Mouse (Mus musculus) MEL (cell line): ENCODE data around the gene Tspan18. TPM values are rescaled to one million over a fixed set of nuclear protein-coding genes. Genes with fewer than 3 reads are reported as not detected.

Experiments used
- DNase-seq: peaks from one replicate; pipeline ENCODE4 v3.0.0; 2011; ENCODE audit warnings: low read depth, low spot score
- H3K27ac ChIP-seq: 2 replicates; pipeline ENCODE4 v1.5.1; 2012; ENCODE audit warnings: low read depth, mild to moderate bottlenecking, control low read depth, low read length, moderate library complexity; ENCODE audit not compliant: control insufficient read depth
- H3K27me3 ChIP-seq, 2 experiments: fragments of 150-350 bp in 1 of 2; sonication (generic) in 1 of 2; 2 replicates each; pipeline ENCODE4 v1.6.1; 2012; ENCODE audit warnings: low read length in 2 of 2, mild to moderate bottlenecking in 2 of 2, improper control_type of control experiment in 1 of 2, moderate library complexity in 1 of 2; ENCODE audit not compliant: insufficient read depth in 2 of 2, control insufficient read depth in 1 of 2
- H3K36me3 ChIP-seq, 2 experiments: 2 replicates each; pipeline ENCODE4 v1.6.1; 2012 to 2014; ENCODE audit warnings: low read length in 2 of 2, improper control_type of control experiment in 1 of 2, inconsistent platforms in 1 of 2, mild to moderate bottlenecking in 1 of 2; ENCODE audit not compliant: insufficient read depth in 2 of 2, control insufficient read depth in 1 of 2
- H3K4me1 ChIP-seq, 2 experiments: fragments of 150-350 bp in 1 of 2; sonication (generic) in 1 of 2; 2 replicates each; pipeline ENCODE4 v1.6.1; 2012; ENCODE audit warnings: low read length in 2 of 2, improper control_type of control experiment in 1 of 2, mild to moderate bottlenecking in 1 of 2; ENCODE audit not compliant: insufficient read depth in 2 of 2, control insufficient read depth in 1 of 2
- H3K4me3 ChIP-seq, 2 experiments: fragments of 150-350 bp in 1 of 2; sonication (generic) in 1 of 2; 2 replicates each; pipeline ENCODE4 v1.5.1; 2012; ENCODE audit warnings: low read depth in 2 of 2, low read length in 2 of 2, mild to moderate bottlenecking in 2 of 2, moderate library complexity in 2 of 2, control low read depth in 1 of 2, improper control_type of control experiment in 1 of 2; ENCODE audit not compliant: control insufficient read depth in 1 of 2, insufficient read depth in 1 of 2
- H3K79me2 ChIP-seq: 2 replicates; pipeline ENCODE4 v1.6.1; 2012; ENCODE audit warnings: mild to moderate bottlenecking, low read length, moderate library complexity; ENCODE audit not compliant: control insufficient read depth, poor library complexity, insufficient read depth
- H3K9ac ChIP-seq: 2 replicates; pipeline ENCODE4 v1.6.1; 2012; ENCODE audit warnings: low read depth, mild to moderate bottlenecking, control low read depth, low read length, moderate library complexity; ENCODE audit not compliant: control insufficient read depth, poor library complexity, severe bottlenecking
- H3K9me3 ChIP-seq: fragments of 150-350 bp; sonication (generic); replicated peaks from 2 replicates; pipeline ENCODE4 v1.6.1; 2012; ENCODE audit warnings: mild to moderate bottlenecking, low read length, improper control_type of control experiment, moderate library complexity; ENCODE audit not compliant: insufficient read depth
- BHLHE40 ChIP-seq: IDR thresholded peaks from 2 replicates; pipeline ENCODE4 v1.6.1; 2012; ENCODE audit warnings: low read depth, mild to moderate bottlenecking, inconsistent platforms, low read length, improper control_type of control experiment, borderline replicate concordance
- CTCF ChIP-seq, 3 experiments: IDR thresholded peaks in 2 of 3; conservative IDR thresholded peaks in 1 of 3; 2 replicates each; pipeline ENCODE4 v1.5.1; 2011 to 2012; ENCODE audit warnings: low read length in 3 of 3, low read depth in 2 of 3, mild to moderate bottlenecking in 2 of 3, improper control_type of control experiment in 1 of 3, inconsistent platforms in 1 of 3, mixed read lengths in 1 of 3, moderate library complexity in 1 of 3; ENCODE audit not compliant: control insufficient read depth in 1 of 3, insufficient read depth in 1 of 3, poor library complexity in 1 of 3, severe bottlenecking in 1 of 3
- E2F4 ChIP-seq: IDR thresholded peaks from 2 replicates; pipeline ENCODE4 v1.6.1; 2011; ENCODE audit warnings: low read depth, low read length, improper control_type of control experiment, borderline replicate concordance
- ETS1 ChIP-seq: IDR thresholded peaks from 2 replicates; pipeline ENCODE4 v1.6.1; 2012; ENCODE audit warnings: low read depth, mild to moderate bottlenecking, inconsistent platforms, low read length, improper control_type of control experiment, moderate library complexity
- GATA1 ChIP-seq: IDR thresholded peaks from 2 replicates; pipeline ENCODE4 v1.6.1; 2011; ENCODE audit warnings: low read depth, low read length, improper control_type of control experiment
- HCFC1 ChIP-seq: IDR thresholded peaks from 2 replicates; pipeline ENCODE4 v1.6.1; 2012; ENCODE audit warnings: low read depth, mild to moderate bottlenecking, inconsistent platforms, low read length, improper control_type of control experiment, moderate library complexity
- JUND ChIP-seq: IDR thresholded peaks from 2 replicates; pipeline ENCODE4 v1.6.1; 2011; ENCODE audit warnings: low read depth, mild to moderate bottlenecking, improper control_type of control experiment, low read length
- KAT2A ChIP-seq: conservative IDR thresholded peaks from 2 replicates; pipeline ENCODE4 v1.6.1; 2012; ENCODE audit warnings: low read depth, low read length, improper control_type of control experiment, inconsistent platforms
- MAZ ChIP-seq: IDR thresholded peaks from 2 replicates; pipeline ENCODE4 v1.6.1; 2012; ENCODE audit warnings: low read depth, mild to moderate bottlenecking, inconsistent platforms, low read length, improper control_type of control experiment
- MYB ChIP-seq: IDR thresholded peaks from 2 replicates; pipeline ENCODE4 v1.6.1; 2011; ENCODE audit warnings: mild to moderate bottlenecking, low read depth, low read length, improper control_type of control experiment
- POLR2AphosphoS2 ChIP-seq: IDR thresholded peaks from 2 replicates; pipeline ENCODE4 v1.6.1; 2011; ENCODE audit warnings: low read length, improper control_type of control experiment
- RCOR1 ChIP-seq: IDR thresholded peaks from 2 replicates; pipeline ENCODE4 v1.6.1; 2012; ENCODE audit warnings: low read depth, mild to moderate bottlenecking, inconsistent platforms, low read length, improper control_type of control experiment
- SMC3 ChIP-seq: IDR thresholded peaks from 2 replicates; pipeline ENCODE4 v1.6.1; 2011; ENCODE audit warnings: low read depth, low read length, improper control_type of control experiment
- TAL1 ChIP-seq: IDR thresholded peaks from 2 replicates; pipeline ENCODE4 v1.6.1; 2012; ENCODE audit warnings: mild to moderate bottlenecking, inconsistent platforms, low read length, moderate library complexity, mixed read lengths
- TBP ChIP-seq: IDR thresholded peaks from 2 replicates; pipeline ENCODE4 v1.8.0; 2011; ENCODE audit warnings: low read depth, low read length, improper control_type of control experiment
- USF1 ChIP-seq: IDR thresholded peaks from 2 replicates; pipeline ENCODE4 v1.6.1; 2014; ENCODE audit warnings: low read depth, mild to moderate bottlenecking, inconsistent platforms, low read length, improper control_type of control experiment, moderate library complexity
- ZKSCAN1 ChIP-seq: IDR thresholded peaks from 2 replicates; pipeline ENCODE4 v1.6.1; 2012; ENCODE audit warnings: low read depth, mild to moderate bottlenecking, inconsistent platforms, low read length, improper control_type of control experiment, moderate library complexity
- ZMIZ1 ChIP-seq: IDR thresholded peaks from 2 replicates; pipeline ENCODE4 v1.6.1; 2012; ENCODE audit warnings: low read depth, mild to moderate bottlenecking, inconsistent platforms, low read length, improper control_type of control experiment, moderate library complexity
- polyA plus RNA-seq, 2 experiments: library from polyadenylated mRNA; stranded (reverse) in 1 of 2; unstranded in 1 of 2; fragments of >175 nt in 1 of 2; fragments of >200 nt in 1 of 2; gene quantifications; 2 replicates each; pipeline versions ENCODE4 v1.2.1 to v1.2.4; 2012; ENCODE audit warnings: low replicate concordance in 2 of 2, low read depth in 1 of 2; ENCODE audit not compliant: insufficient read length in 2 of 2, insufficient read depth in 1 of 2, missing spikeins in 1 of 2
- total RNA-seq: library from RNA; depleted of rRNA; stranded (reverse); fragments of 300-350 nt; gene quantifications from 2 replicates; pipeline ENCODE4 v1.2.3, GENCODE M21; 2012

Gene Tspan18
- total and polyA plus RNA-seq, 3 experiments = 2.2 to 4.4 TPM; not detected in 1

DNA sequence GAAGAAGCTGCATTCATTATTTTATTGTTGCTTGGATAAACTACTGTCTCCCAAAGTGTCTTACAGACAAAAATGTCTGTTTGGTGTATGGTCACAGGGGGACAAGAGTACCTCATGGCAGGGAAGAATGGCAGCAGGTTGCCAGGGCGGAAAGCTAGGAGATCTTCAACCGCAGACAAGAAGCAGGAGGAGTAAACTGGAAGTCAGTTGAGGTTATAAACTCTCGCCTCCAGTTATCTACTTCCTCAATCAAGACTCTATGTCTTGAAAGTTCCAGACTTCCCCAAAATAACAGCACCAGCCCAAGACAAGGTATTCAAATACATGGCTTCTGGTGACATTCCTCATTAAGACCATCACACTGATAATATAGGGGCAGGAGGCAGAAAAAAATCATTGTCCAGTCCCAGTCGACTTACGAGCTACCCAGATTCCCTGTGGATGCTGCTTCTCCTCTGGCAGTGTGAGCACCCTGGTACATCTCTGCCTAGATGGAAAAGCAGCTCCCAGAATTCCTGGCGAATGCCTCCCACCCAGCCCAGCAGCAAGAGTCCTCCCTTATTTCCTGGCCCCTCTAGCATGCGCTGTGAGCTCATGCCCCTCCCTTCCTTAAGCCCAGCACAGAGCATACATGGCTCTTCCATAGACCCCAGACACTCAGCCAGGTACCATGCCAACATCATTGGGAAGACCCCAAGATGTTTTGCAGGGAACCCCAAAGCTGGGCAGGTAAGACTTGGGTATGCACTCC lies 172.2 kb downstream of the Tspan18 start (continued):
- TF ChIP-seq HCFC1 = 0 out of 2 replicates have a peak, but pooled peaks have one; percentile 26
- no peak for TF ChIP-seq USF1
- TF ChIP-seq CTCF (IDR thresholded peaks at IDR 0.05 in 2 of 3, conservative IDR thresholded peaks at IDR 0.05 in 1 of 3; ENCODE audit: control insufficient read depth in 1 of 3, insufficient read depth in 1 of 3, low read depth in 2 of 3, low read length in 3 of 3, poor library complexity in 1 of 3, severe bottlenecking in 1 of 3) = no peak
- TF ChIP-seq MAZ = peak; percentile 28; the same call in 1 of the 2 replicates
- TF ChIP-seq ETS1 = peak; percentile 83

DNA sequence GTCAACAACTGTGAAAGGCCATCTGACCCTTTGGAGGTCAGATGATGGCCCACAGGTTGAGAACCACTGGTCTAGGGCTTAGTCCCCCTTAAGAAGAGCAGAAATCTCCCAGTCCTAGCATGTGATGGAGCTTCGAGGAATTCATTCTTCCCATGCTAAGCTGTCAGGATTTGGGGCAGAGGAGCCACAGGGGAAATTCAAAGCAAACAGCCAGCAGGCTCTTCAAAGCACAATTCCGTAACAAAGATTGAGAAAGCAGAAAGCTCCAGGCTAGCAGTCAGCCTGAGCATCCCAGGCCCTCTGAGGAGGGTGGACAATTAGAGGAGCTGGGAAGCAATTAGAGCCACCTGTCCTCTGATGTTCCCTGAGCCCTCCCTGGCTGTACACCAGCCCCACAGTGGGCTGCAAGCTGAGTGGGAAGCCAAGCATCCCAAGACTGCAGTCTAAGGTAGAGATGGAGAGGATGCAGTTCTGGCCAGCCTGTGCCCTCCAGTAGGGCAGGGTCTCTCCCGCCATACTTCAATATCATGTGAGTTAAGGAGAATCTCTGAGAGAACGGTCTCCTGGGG lies 173.8 kb downstream of the Tspan18 start:
- no peak for TF ChIP-seq CTCF (IDR thresholded peaks at IDR 0.05 in 2 of 3, conservative IDR thresholded peaks at IDR 0.05 in 1 of 3; ENCODE audit: control insufficient read depth in 1 of 3, insufficient read depth in 1 of 3, low read depth in 2 of 3, low read length in 3 of 3, poor library complexity in 1 of 3, severe bottlenecking in 1 of 3)
- TF ChIP-seq GATA1 = no peak
- no peak for TF ChIP-seq MYB
- TF ChIP-seq ZMIZ1 = no peak
- no peak for TF ChIP-seq JUND
- no peaks in the 10 kb centered on the region for H3K9me3 ChIP-seq
- H3K4me1 ChIP-seq = peaks cover 23 to 33% of the 10 kb centered on the region in 2 experiments
- H3K79me2 ChIP-seq = no peaks in the 10 kb centered on the region
- H3K36me3 ChIP-seq = peaks cover 0 to 30% of the 10 kb centered on the region in 2 experiments; a peak in 2 of 4 replicates
- DNase-seq = no peak
- H3K9ac ChIP-seq = no peak overlapping the region
- H3K27me3 ChIP-seq = peaks cover 0 to 2% of the 10 kb centered on the region in 2 experiments; a peak in 1 of 4 replicates
- no peak overlapping the region for H3K4me3 ChIP-seq
- no peak overlapping the region for H3K27ac ChIP-seq

DNA sequence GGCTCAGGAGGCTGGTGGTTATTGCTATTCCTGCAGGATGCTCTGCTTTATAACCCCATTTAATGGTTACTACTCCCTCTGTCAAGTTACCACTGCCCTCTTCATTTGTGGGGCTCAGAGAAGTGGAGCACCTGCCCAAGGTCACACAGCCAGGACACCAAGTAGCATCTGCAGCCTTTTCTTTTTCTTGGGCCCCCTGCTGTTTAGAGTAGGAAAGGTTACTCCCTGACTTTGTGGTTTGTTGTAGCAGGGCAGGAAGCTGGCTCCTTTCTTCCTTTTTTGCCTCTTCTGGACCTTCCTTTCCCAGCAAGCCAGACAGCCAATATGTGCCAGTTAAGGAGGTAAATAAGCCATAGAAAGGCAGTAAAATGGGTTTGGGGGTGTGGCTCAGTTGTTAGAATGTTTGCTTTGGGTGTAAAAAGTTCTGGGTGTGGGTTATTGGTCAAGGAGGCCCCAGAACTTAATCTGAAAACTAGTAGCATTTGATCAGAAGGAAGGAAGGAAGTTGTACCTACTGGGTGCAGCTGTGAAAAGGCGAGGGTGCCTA lies 179.7 kb downstream of the Tspan18 start:
- no peak overlapping the region for H3K9ac ChIP-seq
- no peaks in the 10 kb centered on the region for H3K79me2 ChIP-seq
- H3K27ac ChIP-seq = no peak overlapping the region
- TF ChIP-seq ZKSCAN1 (0 out of 2 replicates have a peak, but pooled peaks have one; percentile 38), SMC3 (no peak), POLR2AphosphoS2 (no peak), TBP (no peak), KAT2A (no peak), TAL1 (no peak), E2F4 (no peak), RCOR1 (no peak), BHLHE40 (no peak)
- H3K9me3 ChIP-seq = no peaks in the 10 kb centered on the region
- H3K27me3 ChIP-seq = peaks cover 0 to 5% of the 10 kb centered on the region in 2 experiments; a peak in 2 of 4 replicates
- no peak overlapping the region for H3K4me3 ChIP-seq
- H3K4me1 ChIP-seq = peaks cover 0 to 6% of the 10 kb centered on the region in 2 experiments; a peak in 1 of 4 replicates
- no peaks in the 10 kb centered on the region for H3K36me3 ChIP-seq
- no peak for DNase-seq
